Mouse (Mus musculus) forelimb bud, embryonic 11.5 days (tissue): Measurements from ENCODE around the gene Scg5.

Source experiments
- DNase-seq: peaks from one replicate; pipeline ENCODE4 v3.0.0-alpha.2; 2012; ENCODE audit warnings: low read depth, low spot score

Scg5 gene

GRCm38 (mm10) chr2:113757525-113758310, 71.2 kb downstream of the Scg5 start:
- DNase-seq: peak; percentile 50

DNA sequence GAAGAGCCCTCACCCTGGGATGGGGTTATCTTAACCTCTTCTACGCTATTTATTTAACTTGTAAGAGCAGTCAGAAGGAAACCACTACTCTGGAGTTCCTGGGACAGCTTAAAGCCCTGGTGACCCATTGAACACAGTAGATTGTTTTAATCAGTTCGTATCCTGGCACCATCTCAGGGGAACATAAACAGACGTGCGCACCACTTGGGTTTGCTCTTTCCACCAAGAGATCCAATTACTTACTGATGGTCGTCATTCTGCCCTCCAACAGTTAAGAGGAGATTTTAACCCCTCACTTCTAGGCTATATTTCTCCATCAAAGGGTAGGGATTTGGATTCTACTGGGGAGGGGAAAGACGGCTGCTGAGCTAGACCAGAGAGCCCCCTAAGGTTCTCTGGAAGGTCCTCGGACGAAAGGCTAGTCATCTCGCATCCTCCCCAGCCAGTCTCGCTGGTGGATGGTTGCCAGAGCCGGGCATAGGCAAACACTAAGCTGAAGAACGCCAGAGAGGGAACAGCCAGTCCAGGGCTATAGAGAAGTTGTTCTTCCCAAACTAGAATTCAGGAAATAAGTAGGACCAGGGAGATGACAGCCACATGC, 71.9 kb downstream of the Scg5 start:
- DNase-seq: no peak

- no peak for DNase-seq
Observed at GRCm38 (mm10) chr2:113749721-113750120, 79.2 kb downstream of the Scg5 start.

DNA sequence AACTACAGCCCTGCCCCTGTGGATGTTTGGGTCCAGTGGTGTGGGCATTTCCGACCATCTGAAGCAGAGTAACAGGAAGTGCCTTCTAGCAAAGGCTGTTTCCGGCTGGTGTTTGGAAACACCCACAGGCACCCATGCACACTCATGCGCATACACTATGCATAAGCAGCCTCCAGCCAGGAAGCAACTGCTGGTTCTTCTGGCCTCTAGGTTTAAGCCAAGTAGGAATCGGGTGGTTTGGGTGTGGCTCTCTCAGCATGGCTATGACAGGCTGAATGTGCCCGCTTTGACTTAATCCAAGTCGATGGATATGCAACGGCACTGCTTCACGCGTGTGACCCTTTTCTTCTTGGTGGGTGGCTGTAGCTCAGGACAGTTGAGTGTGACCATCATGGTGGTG, 79.6 kb downstream of the Scg5 start:
- no peak for DNase-seq

GRCm38 (mm10) chr2:113728581-113728980, 100.3 kb downstream of the Scg5 start:
- DNase-seq: no peak
